Mouse (Mus musculus): Measurements from ENCODE around the gene Gm11096. TPM values are rescaled to one million over a fixed set of nuclear protein-coding genes. Genes with fewer than 3 reads are reported as not detected.

The Gm11096 gene
- total RNA-seq (2014; rRNA removed; ENCODE audit: low replicate concordance) (not detected in 2 replicates), polyA plus RNA-seq (2015; fragmentation: Nextera tagmentation; extraction: Ambion mirVana) (not detected in 2 replicates)

- H3K27me3 ChIP-seq (ENCODE audit: control insufficient read depth, insufficient read depth, low read length) = no peaks in the 10 kb centered on the region
- no peak for DNase-seq (ENCODE audit: low spot score)
- no peaks in the 10 kb centered on the region for H3K9me3 ChIP-seq (replicated peaks; ENCODE audit: control insufficient read depth, low read length)
- peaks cover 37% of the 10 kb centered on the region for H3K36me3 ChIP-seq (replicated peaks; ENCODE audit: control insufficient read depth, insufficient read depth, low read length)
- no peak for ATAC-seq (ENCODE audit: insufficient read depth, low read depth)
- H3K4me1 ChIP-seq (ENCODE audit: control insufficient read depth, insufficient read depth) = no peaks in the 10 kb centered on the region; the same call in 1 of the 2 replicates
- no peak within 1 kb of the TSS for H3K27ac ChIP-seq (ENCODE audit: low read depth)
- no peak for TF ChIP-seq CTCF (IDR thresholded peaks at IDR 0.05; ENCODE audit: low read depth)
- TF ChIP-seq EP300 (IDR thresholded peaks at IDR 0.05; ENCODE audit: low read depth) = no peak
- H3K4me3 ChIP-seq (ENCODE audit: low read depth, low read length) = no peak within 1 kb of the TSS
- no peak within 1 kb of the TSS for H3K4me2 ChIP-seq (ENCODE audit: low read depth, low read length)
- H3K9ac ChIP-seq (replicated peaks; ENCODE audit: low read depth, low read length) = no peak within 1 kb of the TSS
Observed at GRCm38 (mm10) chr17:81441463-81441862, at the start of gene Gm11096. Gm11096 (plus strand) TSS chr17:81441763.

DNA sequence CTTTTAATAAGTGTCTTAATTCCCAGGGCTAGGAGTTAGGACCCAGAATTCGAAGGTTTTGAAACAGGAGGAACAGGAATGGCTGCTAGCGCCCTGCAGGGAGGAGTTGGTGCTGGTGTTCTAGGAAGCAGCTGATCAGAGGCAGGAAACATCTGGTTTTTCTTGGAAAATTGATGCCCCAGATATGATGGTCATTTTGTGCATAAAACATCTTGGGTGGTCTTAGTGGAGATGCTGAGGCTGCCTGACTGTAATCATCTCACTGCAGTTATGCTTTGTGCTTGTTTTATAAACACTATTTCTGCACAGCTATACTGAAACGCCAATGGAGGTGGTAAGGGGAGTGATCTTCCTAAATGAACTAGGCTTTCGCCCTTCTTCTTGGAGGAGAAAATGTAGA, 48.5 kb upstream of the Gm11096 start:
- H3K4me3 ChIP-seq (ENCODE audit: low read depth, low read length) = no peak overlapping the region
- DNase-seq (ENCODE audit: low spot score) (no peak), ATAC-seq (ENCODE audit: insufficient read depth, low read depth) (no peak)
- H3K27ac ChIP-seq (ENCODE audit: low read depth) = no peak overlapping the region
- H3K9ac ChIP-seq (replicated peaks; ENCODE audit: low read depth, low read length) = no peak overlapping the region
- no peak overlapping the region for H3K4me2 ChIP-seq (ENCODE audit: low read depth, low read length)
- peaks cover 45% of the 10 kb centered on the region for H3K36me3 ChIP-seq (replicated peaks; ENCODE audit: control insufficient read depth, insufficient read depth, low read length)
- H3K9me3 ChIP-seq (replicated peaks; ENCODE audit: control insufficient read depth, low read length) = no peaks in the 10 kb centered on the region
- WGBS = 69% methylated on average over 4 of the region's 4 CpGs
- no peaks in the 10 kb centered on the region for H3K27me3 ChIP-seq (ENCODE audit: control insufficient read depth, insufficient read depth, low read length)
- H3K4me1 ChIP-seq (ENCODE audit: control insufficient read depth, insufficient read depth) = peaks cover 17% of the 10 kb centered on the region
- no peak for TF ChIP-seq EP300 (IDR thresholded peaks at IDR 0.05; ENCODE audit: low read depth)

DNA sequence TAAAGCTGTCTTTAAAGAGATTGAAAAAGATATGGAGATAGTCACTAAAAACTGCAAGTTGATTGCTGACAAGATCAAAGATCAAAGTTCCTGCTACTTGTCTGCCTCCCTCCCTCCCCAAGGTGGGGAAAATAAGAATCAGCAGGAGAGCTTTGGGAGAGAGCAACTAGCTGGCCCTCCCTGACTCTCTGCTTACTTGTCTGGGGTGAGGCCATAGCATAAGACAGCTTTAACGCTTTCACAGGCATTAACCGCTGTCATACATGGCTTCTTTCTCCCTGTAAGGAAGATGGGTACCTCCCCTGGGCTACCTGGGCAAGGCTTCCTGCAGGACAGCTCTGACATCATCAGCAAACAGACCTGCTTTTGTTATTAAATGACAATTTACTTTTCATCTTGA, 47.4 kb upstream of the Gm11096 start:
- no peak overlapping the region for H3K9ac ChIP-seq (replicated peaks; ENCODE audit: low read depth, low read length)
- H3K4me1 ChIP-seq (ENCODE audit: control insufficient read depth, insufficient read depth) = peaks cover 8% of the 10 kb centered on the region; the same call in 1 of the 2 replicates
- H3K27ac ChIP-seq (ENCODE audit: low read depth) = no peak overlapping the region
- no peak overlapping the region for H3K4me2 ChIP-seq (ENCODE audit: low read depth, low read length)
- H3K36me3 ChIP-seq (replicated peaks; ENCODE audit: control insufficient read depth, insufficient read depth, low read length) = peaks cover 36% of the 10 kb centered on the region
- no peaks in the 10 kb centered on the region for H3K9me3 ChIP-seq (replicated peaks; ENCODE audit: control insufficient read depth, low read length)
- WGBS = 62% methylated on average over 2 of the region's 2 CpGs
- ATAC-seq (ENCODE audit: insufficient read depth, low read depth) = no peak
- no peak overlapping the region for H3K4me3 ChIP-seq (ENCODE audit: low read depth, low read length)
- TF ChIP-seq CTCF (IDR thresholded peaks at IDR 0.05; ENCODE audit: low read depth) (no peak), EP300 (IDR thresholded peaks at IDR 0.05; ENCODE audit: low read depth) (no peak)
- DNase-seq (ENCODE audit: low spot score) = no peak
- H3K27me3 ChIP-seq (ENCODE audit: control insufficient read depth, insufficient read depth, low read length) = no peaks in the 10 kb centered on the region

DNA sequence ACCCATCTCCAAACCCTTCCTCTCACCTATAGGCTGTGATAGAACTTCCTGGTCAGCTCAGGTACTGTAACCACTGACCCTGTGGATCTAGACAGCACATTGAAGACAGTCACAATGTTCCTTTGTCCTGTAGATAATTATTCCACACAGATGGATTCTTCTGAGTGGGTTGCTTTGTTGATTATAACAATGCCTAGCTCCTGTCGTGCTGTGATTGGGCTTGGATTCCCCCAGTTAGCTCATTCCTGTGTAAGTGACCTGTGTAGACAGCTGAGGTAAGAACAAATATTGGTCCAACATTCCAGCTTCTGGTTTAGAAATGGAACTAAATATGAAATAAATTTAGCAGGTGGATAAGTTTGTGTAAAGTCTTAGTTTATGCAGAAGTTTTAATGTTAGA, 44.1 kb upstream of the Gm11096 start:
- TF ChIP-seq CTCF (IDR thresholded peaks at IDR 0.05; ENCODE audit: low read depth) (no peak), EP300 (IDR thresholded peaks at IDR 0.05; ENCODE audit: low read depth) (no peak)
- no peak overlapping the region for H3K4me2 ChIP-seq (ENCODE audit: low read depth, low read length)
- H3K27ac ChIP-seq (ENCODE audit: low read depth) = no peak overlapping the region
- H3K36me3 ChIP-seq (replicated peaks; ENCODE audit: control insufficient read depth, insufficient read depth, low read length) = peaks cover 31% of the 10 kb centered on the region
- no peak for ATAC-seq (ENCODE audit: insufficient read depth, low read depth)
- DNase-seq (ENCODE audit: low spot score) = no peak
- H3K4me1 ChIP-seq (ENCODE audit: control insufficient read depth, insufficient read depth) = peaks cover 8% of the 10 kb centered on the region
- H3K27me3 ChIP-seq (ENCODE audit: control insufficient read depth, insufficient read depth, low read length) = no peaks in the 10 kb centered on the region
- H3K9ac ChIP-seq (replicated peaks; ENCODE audit: low read depth, low read length) = no peak overlapping the region
- no peak overlapping the region for H3K4me3 ChIP-seq (ENCODE audit: low read depth, low read length)
- H3K9me3 ChIP-seq (replicated peaks; ENCODE audit: control insufficient read depth, low read length) = no peaks in the 10 kb centered on the region
- WGBS = 79% methylated on average over 1 of the region's 1 CpGs

GRCm38 (mm10) chr17:81400377-81400776, 41.2 kb upstream of the Gm11096 start:
- Histone ChIP-seq H3K36me3 (replicated peaks; ENCODE audit: control insufficient read depth, insufficient read depth, low read length) (peaks cover 27% of the 10 kb centered on the region), H3K4me1 (ENCODE audit: control insufficient read depth, insufficient read depth) (peaks cover 26% of the 10 kb centered on the region), H3K27me3 (ENCODE audit: control insufficient read depth, insufficient read depth, low read length) (no peaks in the 10 kb centered on the region), H3K4me3 (ENCODE audit: low read depth, low read length) (no peak overlapping the region), H3K9me3 (replicated peaks; ENCODE audit: control insufficient read depth, low read length) (no peaks in the 10 kb centered on the region), H3K9ac (replicated peaks; ENCODE audit: low read depth, low read length) (no peak overlapping the region), H3K4me2 (ENCODE audit: low read depth, low read length) (no peak overlapping the region), H3K27ac (ENCODE audit: low read depth) (no peak overlapping the region)
- no peak for ATAC-seq (ENCODE audit: insufficient read depth, low read depth)
- no peak for DNase-seq (ENCODE audit: low spot score)
- WGBS = 73% methylated on average over 5 of the region's 5 CpGs
- TF ChIP-seq CTCF (IDR thresholded peaks at IDR 0.05; ENCODE audit: low read depth) (no peak), EP300 (IDR thresholded peaks at IDR 0.05; ENCODE audit: low read depth) (no peak)

GRCm38 (mm10) chr17:81402636-81403035, 38.9 kb upstream of the Gm11096 start:
- peak; percentile 85 for ATAC-seq (ENCODE audit: insufficient read depth, low read depth)
- Histone ChIP-seq H3K27ac (ENCODE audit: low read depth) (peak overlapping the region; percentile 75), H3K9me3 (replicated peaks; ENCODE audit: control insufficient read depth, low read length) (no peaks in the 10 kb centered on the region), H3K4me3 (ENCODE audit: low read depth, low read length) (no peak overlapping the region), H3K4me1 (ENCODE audit: control insufficient read depth, insufficient read depth) (peaks cover 26% of the 10 kb centered on the region), H3K36me3 (replicated peaks; ENCODE audit: control insufficient read depth, insufficient read depth, low read length) (peaks cover 37% of the 10 kb centered on the region), H3K4me2 (ENCODE audit: low read depth, low read length) (no peak overlapping the region), H3K27me3 (ENCODE audit: control insufficient read depth, insufficient read depth, low read length) (no peaks in the 10 kb centered on the region), H3K9ac (replicated peaks; ENCODE audit: low read depth, low read length) (no peak overlapping the region)
- no peak; the same call in 1 of the 2 replicates for TF ChIP-seq EP300 (IDR thresholded peaks at IDR 0.05; ENCODE audit: low read depth)
- TF ChIP-seq CTCF (IDR thresholded peaks at IDR 0.05; ENCODE audit: low read depth) = no peak
- peak; percentile 62 for DNase-seq (ENCODE audit: low spot score)
- WGBS = 7% methylated on average over 2 of the region's 2 CpGs
